Mouse (Mus musculus): ENCODE data around the gene Gtf2h4. TPM values are rescaled to one million over a fixed set of nuclear protein-coding genes. Genes with fewer than 3 reads are reported as not detected.

The Gtf2h4 gene
- 17.9 to 21.2 TPM (median 19.8 TPM) in 4 replicates for total RNA-seq (2023; ENCODE audit: inconsistent age)

DNA sequence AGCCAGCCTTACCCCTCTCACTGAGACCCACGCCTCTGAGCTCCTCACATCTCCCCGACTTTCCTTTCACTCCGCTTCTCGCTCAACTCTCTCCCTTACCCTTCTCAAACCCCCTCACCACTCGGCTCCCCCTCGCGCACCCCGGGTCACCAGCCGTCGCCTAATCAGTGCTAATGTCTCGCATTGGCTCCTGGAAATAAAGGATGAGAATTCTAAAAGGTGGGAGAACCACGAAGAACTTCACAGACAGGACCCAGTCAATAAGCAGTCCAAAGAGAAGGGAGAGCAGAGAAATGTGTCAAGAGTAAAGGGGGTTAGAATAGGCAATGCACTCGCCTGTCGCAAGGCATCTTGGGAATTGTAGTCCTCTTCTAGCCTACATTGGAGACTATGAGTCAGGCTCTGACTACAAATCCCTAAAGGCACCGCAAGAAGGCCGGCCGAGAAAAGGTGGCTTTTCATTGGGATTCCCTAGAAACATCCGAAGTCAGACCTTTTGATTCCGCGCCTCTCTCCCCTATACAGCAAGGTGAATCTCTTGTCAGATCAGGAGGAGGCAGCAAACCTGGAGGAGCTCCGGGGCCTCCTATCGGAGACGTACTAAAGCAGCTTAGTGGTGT is at the start of gene Gtf2h4:
Gene Gtf2h4 (minus strand): TSS at position 324 of the 620 bp plus-strand sequence.

DNA sequence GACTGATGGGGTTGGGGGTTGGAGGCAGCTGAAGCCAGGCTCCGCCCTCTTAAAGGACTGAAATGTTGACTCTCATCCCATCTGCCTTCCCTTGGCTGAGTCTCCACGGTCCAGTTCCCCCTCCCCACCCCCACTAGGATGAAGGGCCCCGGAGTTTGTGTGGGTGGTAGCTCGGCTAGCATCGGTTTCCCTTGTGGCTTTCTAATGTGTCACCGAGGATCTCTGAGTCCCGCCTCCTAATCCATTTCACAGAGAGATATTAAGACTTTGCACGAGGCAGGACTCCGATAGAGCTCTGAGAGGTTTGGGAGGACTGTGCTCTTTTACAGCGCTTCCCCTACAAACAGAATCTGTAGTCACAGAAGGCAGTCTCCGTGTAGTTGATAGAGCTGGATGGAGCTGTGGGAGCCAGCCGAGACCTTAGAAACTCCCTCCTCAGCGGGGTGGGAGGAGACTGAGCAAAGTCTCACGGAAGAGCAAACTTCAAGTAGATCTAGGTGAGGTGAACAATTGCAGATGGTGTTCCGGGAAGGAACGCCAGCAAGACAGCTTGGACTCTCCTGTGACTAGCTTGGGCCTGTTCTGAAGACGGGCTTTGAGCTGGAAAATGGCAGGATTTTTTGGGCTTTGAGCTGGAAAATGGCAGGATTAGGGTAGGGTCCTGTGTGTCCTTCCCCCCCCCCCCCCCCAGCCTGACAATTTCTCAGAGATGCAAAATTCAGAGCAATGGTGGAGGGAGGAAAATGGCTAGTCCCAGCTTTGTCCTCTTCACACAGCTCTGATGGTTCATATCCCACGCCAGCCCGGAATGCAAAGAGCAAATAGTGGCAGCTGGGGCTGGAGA is 31.3 kb upstream of the Gtf2h4 start, which contains the start of gene Ddr1:
Gene Ddr1 (minus strand): TSS at position 1 of the 844 bp plus-strand sequence.

GRCm38 (mm10) chr17:35667334-35668065 is 6.0 kb downstream of the Gtf2h4 start, which contains the start of gene Vars2:
Gene Vars2 (minus strand): TSS chr17:35667592.

GRCm38 (mm10) chr17:35643609-35644236 is 29.8 kb downstream of the Gtf2h4 start, which contains the start of gene Mucl3:
Gene Mucl3 (minus strand): TSS chr17:35643695.

GRCm38 (mm10) chr17:35626537-35626936 is 47.0 kb downstream of the Gtf2h4 start, which contains the start of gene Gm9573:
Gene Gm9573 (minus strand): TSS chr17:35626637.

Other genes starting within 250 kb of the Gtf2h4 start
- 271 to 340 TPM (median 322 TPM) in 4 replicates for gene H2-Q6, start 248.9 kb downstream of the Gtf2h4 start, total RNA-seq (2023; ENCODE audit: inconsistent age)
- gene H2-Q7, start 234.6 kb downstream of the Gtf2h4 start, total RNA-seq (2023; ENCODE audit: inconsistent age) = 154 to 200 TPM (median 183 TPM) in 4 replicates
- gene H2-Q10, start 203.7 kb downstream of the Gtf2h4 start, total RNA-seq (2023; ENCODE audit: inconsistent age) = 55.8 to 66.3 TPM (median 64.4 TPM) in 4 replicates
- 0.63 to 0.74 TPM (median 0.67 TPM) in 3 of 4 replicates, not detected in the other for gene Pou5f1, start 167.7 kb downstream of the Gtf2h4 start, total RNA-seq (2023; ENCODE audit: inconsistent age)
- 4.8 to 6.8 TPM (median 5.4 TPM) in 4 replicates for gene Tcf19, start 156.9 kb downstream of the Gtf2h4 start, total RNA-seq (2023; ENCODE audit: inconsistent age)
- 11.5 to 19.0 TPM (median 13.4 TPM) in 4 replicates for gene Cchcr1, start 156.6 kb downstream of the Gtf2h4 start, total RNA-seq (2023; ENCODE audit: inconsistent age)
- gene Psors1c2, start 140.5 kb downstream of the Gtf2h4 start, total RNA-seq (2023; ENCODE audit: inconsistent age) = not detected in 4 replicates
- gene Cdsn, start 121.6 kb downstream of the Gtf2h4 start, total RNA-seq (2023; ENCODE audit: inconsistent age) = not detected in 4 replicates
- not detected in 4 replicates for gene 2300002M23Rik, start 106.3 kb downstream of the Gtf2h4 start, total RNA-seq (2023; ENCODE audit: inconsistent age)
- not detected in 4 replicates for gene Sfta2, start 72.2 kb downstream of the Gtf2h4 start, total RNA-seq (2023; ENCODE audit: inconsistent age)
- not detected in 4 replicates for gene Gm9573, start 47.1 kb downstream of the Gtf2h4 start, total RNA-seq (2023; ENCODE audit: inconsistent age)
- not detected in 4 replicates for gene Mucl3, start 30.0 kb downstream of the Gtf2h4 start, total RNA-seq (2023; ENCODE audit: inconsistent age)
- 43.2 to 67.6 TPM (median 49.8 TPM) in 4 replicates for gene Vars2, start 6.1 kb downstream of the Gtf2h4 start, total RNA-seq (2023; ENCODE audit: inconsistent age)
- gene Ddr1, start 30.9 kb upstream of the Gtf2h4 start, total RNA-seq (2023; ENCODE audit: inconsistent age) = not detected in 4 replicates
- 0.63 to 0.99 TPM (median 0.78 TPM) in 3 of 4 replicates, not detected in the other for gene Ier3, start 147.9 kb upstream of the Gtf2h4 start, total RNA-seq (2023; ENCODE audit: inconsistent age)
- gene Flot1, start 149.5 kb upstream of the Gtf2h4 start, total RNA-seq (2023; ENCODE audit: inconsistent age) = 16.0 to 20.9 TPM (median 18.6 TPM) in 4 replicates
- gene Tubb5, start 164.6 kb upstream of the Gtf2h4 start, total RNA-seq (2023; ENCODE audit: inconsistent age) = 262 to 275 TPM (median 274 TPM) in 4 replicates
- gene Mdc1, start 167.8 kb upstream of the Gtf2h4 start, total RNA-seq (2023; ENCODE audit: inconsistent age) = 71.4 to 86.6 TPM (median 79.7 TPM) in 4 replicates
- 80.2 to 95.7 TPM (median 86.5 TPM) in 4 replicates for gene Nrm, start 187.6 kb upstream of the Gtf2h4 start, total RNA-seq (2023; ENCODE audit: inconsistent age)
- gene Ppp1r18, start 191.9 kb upstream of the Gtf2h4 start, total RNA-seq (2023; ENCODE audit: inconsistent age) = 209 to 233 TPM (median 217 TPM) in 4 replicates
- gene Dhx16, start 206.1 kb upstream of the Gtf2h4 start, total RNA-seq (2023; ENCODE audit: inconsistent age) = 103 to 128 TPM (median 115 TPM) in 4 replicates
- gene 2310061I04Rik, start 223.7 kb upstream of the Gtf2h4 start, total RNA-seq (2023; ENCODE audit: inconsistent age) = 16.2 to 22.4 TPM (median 19.8 TPM) in 4 replicates
- gene Atat1, start 236.3 kb upstream of the Gtf2h4 start, total RNA-seq (2023; ENCODE audit: inconsistent age) = 14.7 to 21.4 TPM (median 18.2 TPM) in 4 replicates
- 69.7 to 78.6 TPM (median 73.2 TPM) in 4 replicates for gene Mrps18b, start 242.7 kb upstream of the Gtf2h4 start, total RNA-seq (2023; ENCODE audit: inconsistent age)
- gene Ppp1r10, start 242.7 kb upstream of the Gtf2h4 start, total RNA-seq (2023; ENCODE audit: inconsistent age) = 159 to 172 TPM (median 168 TPM) in 4 replicates